Mouse (Mus musculus): ENCODE data around the gene Tmem211. TPM values are rescaled to one million over a fixed set of nuclear protein-coding genes. Genes with fewer than 3 reads are reported as not detected.

Tmem211 gene
- total and polyA plus RNA-seq, 3 experiments, result not detected

- Histone ChIP-seq H3K9me3 (replicated peaks; ENCODE audit: low read length) (peaks cover 3% of the 10 kb centered on the region), H3K4me1 (ENCODE audit: control insufficient read depth in 1 of 2, insufficient read depth in 2 of 2) (no peaks in the 10 kb centered on the region), H3K79me2 (replicated peaks; ENCODE audit: control insufficient read depth, extremely low read depth, insufficient read depth, poor library complexity, severe bottlenecking) (no peaks in the 10 kb centered on the region), H3K4me2 (ENCODE audit: insufficient read depth, low read depth, poor library complexity, severe bottlenecking) (no peak overlapping the region), H3K36me3 (replicated peaks in 1 of 2; ENCODE audit: control insufficient read depth in 1 of 2, insufficient read depth in 1 of 2, low read length in 1 of 2) (no peaks in the 10 kb centered on the region), H3K4me3 (replicated peaks in 1 of 3; ENCODE audit: low read depth in 2 of 3, low read length in 2 of 3, poor library complexity in 1 of 3) (no peak overlapping the region), H3K9ac (ENCODE audit: insufficient read depth, low read depth) (no peak overlapping the region), H3K27ac (ENCODE audit: insufficient read depth, low read depth) (no peak overlapping the region), H3K27me3 (replicated peaks) (peaks cover 86% of the 10 kb centered on the region)
- dilution Hi-C loops (cut with MboI; ENCODE audit: extremely low pct_ligation_motif_present, extremely low pct_unique_long_range_greater_than_20kb, low sequenced_read_pairs), result no loop called here
- DNase-seq (ENCODE audit: extremely low read depth), result no peak
- in situ Hi-C loops (cut with MboI; ENCODE audit: low pct_ligation_motif_present, low pct_unique_long_range_greater_than_20kb, low sequenced_read_pairs), result no loop called here
- no peak for TF ChIP-seq ETS1 (conservative IDR thresholded peaks at IDR 0.05; ENCODE audit: low read depth, low read length)
- no peak for TF ChIP-seq JUND (conservative IDR thresholded peaks at IDR 0.05; ENCODE audit: low read depth, low read length)
- TF ChIP-seq ZKSCAN1 (IDR thresholded peaks at IDR 0.05; ENCODE audit: borderline replicate concordance, low read depth, low read length), result no peak
- TF ChIP-seq CHD2 (IDR thresholded peaks at IDR 0.05; ENCODE audit: low read length), result no peak
- TF ChIP-seq MAX (IDR thresholded peaks at IDR 0.05; ENCODE audit: low read length), result no peak
- TF ChIP-seq IRF4 (IDR thresholded peaks at IDR 0.05; ENCODE audit: low read depth, low read length), result no peak
- TF ChIP-seq SIN3A (IDR thresholded peaks at IDR 0.05; ENCODE audit: low read length), result no peak
- no peak for TF ChIP-seq JUN (IDR thresholded peaks at IDR 0.05; ENCODE audit: insufficient read depth, low read depth, low read length)
- no peak for TF ChIP-seq EP300 (IDR thresholded peaks at IDR 0.05; ENCODE audit: low read length)
- TF ChIP-seq RAD21 (IDR thresholded peaks at IDR 0.05; ENCODE audit: low read depth, low read length), result no peak
- no peak for TF ChIP-seq TBP (conservative IDR thresholded peaks at IDR 0.05; ENCODE audit: low read depth, low read length)
- no peak for TF ChIP-seq MXI1 (IDR thresholded peaks at IDR 0.05; ENCODE audit: low read depth, low read length)
- TF ChIP-seq POLR2A (IDR thresholded peaks at IDR 0.05; ENCODE audit: low read depth, low read length), result no peak
- no peak for TF ChIP-seq BHLHE40 (IDR thresholded peaks at IDR 0.05; ENCODE audit: low read depth, low read length)
- TF ChIP-seq ZC3H11A (IDR thresholded peaks at IDR 0.05; ENCODE audit: low read depth, low read length), result no peak
- no peak for TF ChIP-seq ZNF384 (IDR thresholded peaks at IDR 0.05; ENCODE audit: low read depth, low read length)
- TF ChIP-seq POLR2AphosphoS2 (IDR thresholded peaks at IDR 0.05; ENCODE audit: low read depth, low read length), result no peak
Measured at GRCm38 (mm10) chr5:113208048-113208447, 18.7 kb upstream of the Tmem211 start.

- dilution Hi-C loops (cut with MboI; ENCODE audit: extremely low pct_ligation_motif_present, extremely low pct_unique_long_range_greater_than_20kb, low sequenced_read_pairs), result no loop called here
- Histone ChIP-seq H3K4me3 (replicated peaks in 1 of 3; ENCODE audit: low read depth in 2 of 3, low read length in 2 of 3, poor library complexity in 1 of 3) (no peak overlapping the region), H3K79me2 (replicated peaks; ENCODE audit: control insufficient read depth, extremely low read depth, insufficient read depth, poor library complexity, severe bottlenecking) (no peaks in the 10 kb centered on the region), H3K4me1 (ENCODE audit: control insufficient read depth in 1 of 2, insufficient read depth in 2 of 2) (no peaks in the 10 kb centered on the region), H3K9ac (ENCODE audit: insufficient read depth, low read depth) (no peak overlapping the region), H3K27me3 (replicated peaks) (peaks cover 87% of the 10 kb centered on the region), H3K36me3 (replicated peaks in 1 of 2; ENCODE audit: control insufficient read depth in 1 of 2, insufficient read depth in 1 of 2, low read length in 1 of 2) (no peaks in the 10 kb centered on the region), H3K9me3 (replicated peaks; ENCODE audit: low read length) (no peaks in the 10 kb centered on the region), H3K4me2 (ENCODE audit: insufficient read depth, low read depth, poor library complexity, severe bottlenecking) (no peak overlapping the region), H3K27ac (ENCODE audit: insufficient read depth, low read depth) (no peak overlapping the region)
- no peak for TF ChIP-seq ZNF384 (IDR thresholded peaks at IDR 0.05; ENCODE audit: low read depth, low read length)
- DNase-seq (ENCODE audit: extremely low read depth), result no peak
- in situ Hi-C loops (cut with MboI; ENCODE audit: low pct_ligation_motif_present, low pct_unique_long_range_greater_than_20kb, low sequenced_read_pairs), result no loop called here
Measured at GRCm38 (mm10) chr5:113208622-113209400, 17.9 kb upstream of the Tmem211 start.
